Mouse (Mus musculus) kidney, adult 18-20 months (tissue): ENCODE measurements at regions not wholly inside any gene's neighbourhood (a gene's known extent, or its start where the extent isn't known, plus 50 kb on each side); places are given as distances from the start of the nearest gene placed in this dataset.

Source experiments
- DNase-seq: peaks from one replicate; pipeline ENCODE4 v3.0.0; 2021

DNA sequence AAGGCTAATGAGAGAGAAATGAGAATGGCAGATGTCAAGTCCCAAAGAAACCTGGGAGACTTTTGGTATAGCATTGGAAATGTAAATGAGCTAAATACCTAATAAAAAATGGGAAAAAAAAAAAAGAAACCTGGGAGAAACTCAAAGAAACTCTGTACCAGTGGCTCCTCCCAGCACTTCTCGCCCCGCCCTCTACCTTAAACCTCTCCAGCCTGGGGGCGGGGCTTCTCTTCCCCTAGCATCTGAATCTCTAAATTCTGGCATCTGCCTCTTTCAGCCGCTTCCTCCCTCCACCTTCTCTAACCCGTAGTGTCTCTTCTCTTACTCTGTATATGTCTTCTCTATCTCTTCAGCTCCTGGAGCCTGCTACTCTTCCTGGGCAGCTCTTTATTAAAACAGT, 53.2 kb downstream of the Gpr6 start:
- DNase-seq, result no peak

DNA sequence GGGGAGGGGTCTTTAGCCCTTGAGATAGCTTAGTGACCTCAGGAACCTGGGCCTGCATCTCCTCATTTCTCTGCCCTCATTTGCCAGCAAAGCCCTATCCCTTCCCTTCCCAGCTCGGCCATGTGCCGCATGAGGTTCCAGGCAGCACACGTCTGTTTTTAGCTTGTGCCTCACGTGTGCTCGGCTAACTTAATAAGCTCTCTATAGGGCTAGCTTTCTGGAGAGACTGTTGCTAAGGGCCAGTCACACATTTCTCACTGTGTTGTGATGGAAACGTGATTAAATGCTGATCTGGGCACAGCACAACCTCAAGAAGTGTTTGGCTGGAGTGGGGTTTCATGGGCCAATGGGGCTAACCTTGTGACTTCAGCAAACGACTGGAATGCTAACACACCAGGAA, 55.5 kb downstream of the Gpr6 start:
- DNase-seq, result no peak

- DNase-seq, result peak; percentile 66
Measured at GRCm38 (mm10) chr10:41015654-41016053, 56.4 kb downstream of the Gpr6 start.

DNA sequence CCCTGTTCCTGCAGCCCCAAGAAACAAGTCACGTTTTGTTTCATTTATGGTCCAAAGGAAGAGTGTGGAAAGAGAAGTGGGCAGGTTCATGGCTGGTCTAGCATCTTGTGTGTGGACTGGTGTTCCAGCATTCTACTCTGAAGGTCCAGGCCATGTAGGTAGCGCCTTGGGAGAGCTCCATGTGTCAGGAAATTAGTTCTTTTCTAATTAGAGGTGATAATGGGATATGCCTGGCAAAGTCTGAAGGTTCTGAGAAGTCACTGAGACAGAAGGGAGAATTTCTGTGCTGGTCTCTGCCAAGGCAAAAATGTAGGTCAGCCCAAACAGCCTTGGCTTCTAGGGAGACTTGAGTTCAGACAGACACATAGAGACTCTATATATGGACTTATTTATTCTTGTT, 61.5 kb downstream of the Gpr6 start:
- no peak for DNase-seq

GRCm38 (mm10) chr10:41007866-41008265, 64.2 kb downstream of the Gpr6 start:
- DNase-seq, result no peak

DNA sequence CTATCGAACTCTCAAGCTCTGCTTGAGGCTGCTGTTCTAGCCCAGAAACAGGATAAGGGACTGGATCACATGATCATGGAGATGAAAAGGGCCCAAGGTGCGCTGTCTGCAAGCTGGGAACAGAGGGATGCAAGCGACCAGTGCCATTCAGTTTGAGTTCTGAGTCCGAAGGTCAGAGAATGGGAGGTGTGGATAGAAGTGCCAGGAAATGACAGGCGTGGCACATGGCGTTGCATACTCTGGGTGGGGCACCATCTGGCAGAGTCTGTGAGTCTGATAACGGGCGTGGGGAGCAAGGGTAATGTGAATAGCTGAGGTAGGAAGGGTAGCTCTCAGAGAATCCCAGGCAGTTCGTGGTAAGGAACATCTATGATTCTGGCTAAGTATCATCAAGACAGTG, 65.5 kb downstream of the Gpr6 start:
- DNase-seq, result no peak

GRCm38 (mm10) chr10:41005776-41006175, 66.3 kb downstream of the Gpr6 start:
- no peak for DNase-seq

- no peak for DNase-seq
Measured at GRCm38 (mm10) chr10:41004753-41005152, 67.3 kb downstream of the Gpr6 start.

DNA sequence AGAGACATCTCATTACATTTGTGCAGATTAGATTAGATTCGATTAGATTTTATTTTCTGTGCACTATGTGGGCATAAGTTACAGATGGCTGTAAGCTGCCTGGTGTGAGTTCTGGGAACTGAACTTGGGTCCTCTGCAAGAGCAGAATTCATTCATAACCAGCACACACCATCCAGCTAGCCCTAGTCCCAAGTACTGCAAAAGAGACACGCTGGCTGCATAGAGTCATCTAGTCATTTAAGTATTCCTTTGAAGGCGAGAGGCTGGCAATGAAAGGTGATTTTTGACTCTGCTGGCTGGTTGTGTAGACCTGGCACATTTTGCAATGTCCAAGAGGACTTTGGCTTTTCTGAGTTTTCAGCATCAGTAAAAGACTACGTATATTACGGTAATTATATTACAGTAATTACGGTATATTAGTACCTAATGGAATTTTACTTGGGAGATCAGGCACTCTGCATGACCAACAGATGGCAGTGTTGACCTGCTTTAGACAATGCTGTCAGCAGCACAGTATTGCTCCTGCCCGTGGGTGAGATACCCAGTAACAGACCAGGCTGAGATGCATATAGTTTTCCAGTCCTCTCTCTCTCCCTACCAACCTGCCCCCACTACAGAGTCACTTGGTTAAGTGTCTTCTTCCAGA, 67.9 kb downstream of the Gpr6 start:
- peak; percentile 45 for DNase-seq

- DNase-seq, result no peak
Measured at GRCm38 (mm10) chr10:41003197-41003596, 68.9 kb downstream of the Gpr6 start.

DNA sequence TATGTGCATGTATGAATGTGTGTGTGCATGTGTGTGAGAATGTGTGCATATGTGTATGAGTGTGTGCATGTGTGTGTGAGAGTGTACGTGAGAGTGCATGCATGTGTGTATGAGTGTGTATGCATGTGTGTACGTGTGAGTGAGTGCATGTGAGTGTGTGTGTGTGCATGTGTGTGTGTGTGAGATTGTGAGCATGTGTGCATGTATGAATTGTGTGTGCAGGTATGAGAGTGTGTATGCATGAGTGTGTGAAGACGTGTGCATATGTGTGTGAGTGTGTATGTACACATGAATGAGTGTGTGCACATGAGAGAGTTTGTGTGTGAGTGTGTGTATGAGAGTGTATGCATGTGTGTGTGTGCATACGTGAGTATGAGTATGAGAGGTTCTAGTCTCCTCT, 71.1 kb downstream of the Gpr6 start:
- DNase-seq, result no peak

- no peak for DNase-seq
Measured at GRCm38 (mm10) chr10:40999486-40999885, 72.6 kb downstream of the Gpr6 start.

DNA sequence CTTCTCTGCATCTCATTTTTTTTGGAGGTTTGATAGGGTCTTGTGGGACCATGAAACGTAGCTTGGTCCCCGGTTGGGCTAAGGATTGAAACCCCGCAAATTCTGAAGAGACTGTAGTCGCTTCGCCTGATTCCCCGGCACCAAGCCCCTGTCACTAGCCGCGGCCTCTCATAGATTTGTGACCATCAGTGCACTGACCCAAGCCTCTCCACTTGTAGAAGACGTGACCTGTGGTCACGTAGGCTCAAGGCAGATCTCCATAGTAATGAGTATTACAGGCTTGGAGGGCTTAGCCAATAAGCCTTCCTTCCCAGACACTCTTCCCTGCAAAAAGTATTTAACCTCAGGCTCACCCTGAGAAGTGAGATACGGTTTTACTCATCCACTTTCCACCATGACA, 73.3 kb downstream of the Gpr6 start:
- no peak for DNase-seq

DNA sequence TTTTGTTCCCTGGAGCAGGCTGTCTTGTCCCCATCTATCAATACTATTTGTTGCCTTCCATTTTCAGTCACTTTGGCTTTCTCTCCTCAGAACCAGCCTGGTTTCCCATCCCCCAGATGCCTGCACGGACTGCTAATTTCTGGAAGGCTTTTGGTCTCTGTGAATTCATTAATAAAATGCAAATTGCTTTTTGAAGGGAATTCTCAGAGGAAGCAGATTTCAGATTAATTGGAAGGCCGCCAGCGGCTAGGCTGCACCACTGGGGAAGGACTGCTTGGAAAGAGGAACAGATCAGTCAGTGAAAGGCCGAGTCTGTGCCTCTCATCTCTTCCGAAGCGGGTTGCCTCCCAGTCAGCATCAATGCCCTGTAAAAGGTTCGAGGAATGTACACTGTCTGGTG, 73.8 kb downstream of the Gpr6 start:
- DNase-seq, result no peak

GRCm38 (mm10) chr10:40997606-40998005, 74.5 kb downstream of the Gpr6 start:
- DNase-seq, result no peak
